Mouse (Mus musculus) hematopoietic stem cell, adult 5-6 weeks (primary cell): ENCODE measurements around the gene Golph3l. TPM values are rescaled to one million over a fixed set of nuclear protein-coding genes. Genes with fewer than 3 reads are reported as not detected.
"Not testable (repeated sequence)": the region's sequence is repeated elsewhere in the genome, so short reads cannot be mapped to it uniquely, and the experiment has no call there.

Source experiments
- ATAC-seq, 2 experiments: fragments of 125-278 bp in 1 of 2; replicated peaks in 1 of 2; 2 replicates each; pipeline ENCODE4 v1.8.0; 2016 to 2017; ENCODE audit warnings: inconsistent platforms in 2 of 2, mild to moderate bottlenecking in 2 of 2, moderate number of reproducible peaks in 2 of 2, low read depth in 1 of 2, moderate TSS enrichment in 1 of 2; ENCODE audit not compliant: low FRiP score in 2 of 2, poor library complexity in 2 of 2, severe bottlenecking in 2 of 2, insufficient read depth in 1 of 2, low TSS enrichment in 1 of 2
- total RNA-seq: library from RNA; stranded (forward); fragments of 172-1452, 232-1000 nt; gene quantifications from 2 replicates; pipeline ENCODE4 v1.2.3, GENCODE M21; 2017

Gene Golph3l
- 67.3 and 71.2 TPM in 2 replicates for total RNA-seq

DNA sequence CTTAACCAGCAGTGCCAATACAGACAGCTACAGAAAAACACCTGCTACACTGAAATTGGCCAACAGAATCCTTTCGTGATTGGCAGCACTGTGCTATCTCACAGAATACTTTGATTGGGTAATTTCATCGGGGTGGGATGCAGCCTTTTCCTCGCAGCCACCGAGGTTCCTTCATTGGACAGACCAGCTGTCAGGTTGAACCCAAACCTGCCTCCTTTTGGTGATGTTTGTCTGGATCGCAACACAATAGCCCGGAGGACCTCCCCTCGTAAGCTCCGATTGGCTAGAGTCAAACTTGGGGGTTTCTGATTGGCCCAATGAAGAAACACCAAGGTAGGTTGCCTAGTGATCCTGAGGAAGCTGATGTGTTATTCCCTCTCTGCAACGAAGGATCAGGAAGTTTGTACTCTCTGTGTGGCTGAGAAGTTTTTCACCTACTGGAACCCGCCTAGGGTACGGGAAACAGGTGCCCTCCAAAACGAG lies at the start of gene Golph3l:
Gene Golph3l, plus strand, starts transcription at position 331 of the 483 bp plus-strand sequence.
- ATAC-seq: peak; percentile 100

- no peak for ATAC-seq
Measured at GRCm38 (mm10) chr3:95538936-95539335, 49.8 kb upstream of the Golph3l start.

- no peak for ATAC-seq
Measured at GRCm38 (mm10) chr3:95539837-95540236, 48.9 kb upstream of the Golph3l start.

GRCm38 (mm10) chr3:95541186-95541585 lies 47.5 kb upstream of the Golph3l start:
- ATAC-seq: not testable (repeated sequence)

GRCm38 (mm10) chr3:95542171-95542570 lies 46.6 kb upstream of the Golph3l start:
- ATAC-seq: no peak

GRCm38 (mm10) chr3:95542981-95543380 lies 45.8 kb upstream of the Golph3l start:
- no peak for ATAC-seq

GRCm38 (mm10) chr3:95550176-95550575 lies 38.6 kb upstream of the Golph3l start:
- no peak for ATAC-seq

DNA sequence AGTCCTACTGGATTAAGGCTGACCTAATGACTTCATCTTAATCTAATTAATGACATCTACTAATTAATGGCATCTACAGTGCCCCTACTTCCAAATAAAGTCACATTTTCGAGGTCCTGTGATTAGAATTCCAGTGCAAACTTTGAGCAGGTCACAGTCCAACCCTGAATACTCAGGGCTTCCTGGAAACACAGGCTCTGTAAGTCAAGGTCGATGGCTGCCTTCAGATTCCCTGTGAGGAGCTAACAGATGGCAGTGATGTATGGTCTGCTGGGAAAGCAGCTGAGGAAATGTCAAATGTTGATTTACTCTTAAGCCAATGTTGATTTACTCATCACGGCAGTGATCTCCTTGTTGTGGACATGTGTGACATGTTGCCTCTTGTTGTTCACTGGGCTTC lies 34.7 kb upstream of the Golph3l start:
- ATAC-seq: no peak

DNA sequence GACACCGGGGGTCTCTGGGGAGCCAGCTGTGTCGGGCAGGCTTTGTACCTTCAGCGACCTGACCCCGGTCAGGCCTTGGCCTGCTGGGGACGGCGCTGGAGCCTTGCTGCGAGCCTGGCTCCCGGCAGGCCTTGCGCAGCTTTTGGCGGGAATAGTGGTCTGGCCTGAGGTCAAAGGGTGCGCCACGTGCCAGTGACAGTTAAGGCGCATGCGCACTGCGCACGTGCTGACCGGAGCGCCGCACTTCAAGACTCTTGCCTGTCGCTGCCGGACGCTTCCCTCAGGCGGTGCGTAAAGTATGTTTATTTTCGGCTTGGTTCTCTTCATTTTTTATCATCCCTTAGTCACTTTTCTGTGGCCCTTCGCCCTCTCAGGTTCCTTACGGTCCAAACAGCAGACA lies 29.3 kb upstream of the Golph3l start, which contains the start of gene Hormad1:
Gene Hormad1, plus strand, starts transcription at position 241 of the 400 bp plus-strand sequence.
- no peak for ATAC-seq

GRCm38 (mm10) chr3:95560738-95561137 lies 28.0 kb upstream of the Golph3l start:
- ATAC-seq: no peak

DNA sequence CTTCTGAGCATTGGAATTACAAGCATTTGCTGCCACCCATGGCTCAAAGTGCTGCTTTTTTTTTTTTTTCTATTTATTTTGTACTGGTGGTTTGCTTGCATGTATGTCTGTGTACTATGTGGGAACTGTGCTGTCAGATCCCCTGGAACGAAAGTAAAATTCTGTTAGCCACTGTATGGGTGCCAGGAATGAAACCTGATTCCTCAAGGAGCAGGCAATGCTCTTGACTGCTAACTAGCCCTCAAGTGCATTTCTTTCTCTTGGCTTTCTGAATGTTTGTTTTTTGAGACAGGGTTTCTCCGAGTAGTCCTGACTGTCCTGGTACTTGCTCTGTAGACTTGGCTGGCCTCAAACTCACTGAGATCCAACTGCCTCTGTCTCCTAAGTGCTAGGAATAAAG lies 26.9 kb upstream of the Golph3l start:
- ATAC-seq: no peak

DNA sequence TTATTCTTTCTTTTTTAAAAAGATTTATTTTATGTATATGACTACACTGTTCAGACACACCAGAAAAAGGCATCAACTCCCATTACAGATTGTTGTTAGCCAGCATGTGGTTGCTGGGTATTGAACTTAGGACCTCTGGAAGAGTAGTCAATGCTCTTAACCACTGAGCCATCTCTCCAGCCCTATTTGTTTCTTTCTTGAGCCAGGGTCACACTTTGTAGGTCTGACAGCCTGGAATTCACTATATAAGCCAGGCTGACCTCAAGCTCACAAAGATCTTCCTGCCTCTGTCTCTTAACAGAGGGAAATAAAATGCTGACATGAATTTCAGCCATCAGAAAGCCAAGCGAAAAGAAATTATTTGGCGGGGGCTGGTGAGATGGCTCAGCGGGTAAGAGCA lies 19.1 kb upstream of the Golph3l start:
- no peak for ATAC-seq

- peak in 1 of 2 experiments; percentile 12; a peak in 2 of 4 replicates for ATAC-seq
Measured at GRCm38 (mm10) chr3:95587754-95588603, 755 bp upstream of the Golph3l start.

DNA sequence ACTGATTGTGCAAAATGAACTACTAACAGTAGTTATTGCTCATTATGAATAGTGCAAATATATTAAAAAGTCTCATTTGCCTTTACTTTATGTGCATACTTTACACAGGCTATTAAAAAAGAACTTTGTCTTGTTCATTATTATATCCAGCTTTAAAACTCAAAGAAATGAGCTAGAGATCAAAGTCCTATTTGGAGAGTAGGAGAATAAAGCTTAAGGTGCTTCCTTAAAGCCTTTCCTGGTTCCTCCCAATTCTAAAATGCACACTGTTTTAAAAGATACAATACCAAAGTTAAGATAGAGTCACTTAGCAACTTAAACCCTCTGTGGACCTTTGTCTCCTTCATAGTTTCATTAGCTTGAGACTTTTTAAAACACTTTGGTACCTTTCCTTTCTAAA lies 10.0 kb downstream of the Golph3l start:
- no peak for ATAC-seq

- ATAC-seq: no peak
Measured at GRCm38 (mm10) chr3:95601287-95601686, 12.6 kb downstream of the Golph3l start.

DNA sequence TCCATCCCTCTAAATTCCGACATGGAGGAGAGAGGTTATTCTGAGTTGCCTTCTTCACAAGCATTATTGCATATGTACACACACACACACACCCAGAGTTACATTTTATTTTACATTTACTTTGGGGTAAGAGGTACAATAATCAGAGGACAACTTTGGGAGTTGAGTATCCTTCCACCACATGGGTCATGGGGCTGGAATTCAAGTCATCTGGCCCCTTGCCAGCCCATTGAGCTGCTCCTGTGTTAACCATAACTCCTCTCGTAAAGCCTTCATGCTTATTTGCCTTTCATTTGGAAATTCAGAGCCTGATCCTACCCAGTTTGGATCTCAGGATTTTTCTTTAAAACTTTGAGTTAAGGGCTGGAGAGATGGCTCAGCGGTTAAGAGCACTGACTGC lies 17.4 kb downstream of the Golph3l start:
- no peak for ATAC-seq

GRCm38 (mm10) chr3:95609195-95609594 lies 20.5 kb downstream of the Golph3l start:
- no peak for ATAC-seq

DNA sequence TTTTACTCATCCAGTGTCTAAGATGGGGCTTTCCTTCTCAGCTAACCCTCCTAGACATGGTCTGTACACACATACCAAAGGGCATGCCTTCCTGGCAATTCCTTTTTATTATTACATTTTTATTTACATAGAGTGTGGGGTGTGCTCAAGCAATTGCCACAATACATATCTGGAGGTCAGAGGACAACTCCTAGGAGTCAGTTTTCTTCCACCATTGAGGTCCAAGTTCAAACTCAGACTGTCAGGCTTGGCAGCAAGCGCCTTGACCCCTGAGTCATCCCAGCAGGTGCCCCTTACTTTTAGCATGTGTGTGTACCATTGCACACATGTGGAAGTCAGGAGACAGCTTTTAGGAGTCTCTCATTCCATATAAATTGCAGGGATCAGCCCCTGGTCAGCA lies 25.3 kb downstream of the Golph3l start:
- no peak for ATAC-seq

- ATAC-seq: no peak
Measured at GRCm38 (mm10) chr3:95618511-95618910, 29.8 kb downstream of the Golph3l start.
